Mouse (Mus musculus): ENCODE data around the gene Tnfrsf12a.
A peak's percentile ranks its signal among the peaks of the same experiment; 100 is the strongest.

Tnfrsf12a gene

GRCm38 (mm10) chr17:23680336-23680735 lies 3.1 kb upstream of the Tnfrsf12a start:
- no peak for DNase-seq

- DNase-seq: no peak
These were observed 2.0 kb upstream of the Tnfrsf12a start, which contains the start of gene Cldn6 for GRCm38 (mm10) chr17:23679127-23679835. TSS of gene Cldn6 (plus strand) at chr17:23679249.

- DNase-seq: peak; percentile 63 to 73
These were observed 716 bp downstream of the Tnfrsf12a start for GRCm38 (mm10) chr17:23676473-23677031.

GRCm38 (mm10) chr17:23675564-23676281 lies 1.5 kb downstream of the Tnfrsf12a start:
- peak; percentile 48 to 54 for DNase-seq

GRCm38 (mm10) chr17:23675127-23675526 lies 2.1 kb downstream of the Tnfrsf12a start:
- peak; percentile 58 to 62 for DNase-seq

GRCm38 (mm10) chr17:23674271-23674952 lies 2.9 kb downstream of the Tnfrsf12a start:
- DNase-seq: peak; percentile 44 to 54

- DNase-seq: peak; percentile 90 to 95
These were observed 3.7 kb downstream of the Tnfrsf12a start, which contains the start of the genes Hcfc1r1 and Thoc6 for GRCm38 (mm10) chr17:23673424-23674073. TSS of gene Hcfc1r1 (plus strand) at chr17:23673596. TSS of gene Thoc6 (minus strand) at chr17:23673882.

- no peak for DNase-seq
These were observed 4.5 kb downstream of the Tnfrsf12a start for GRCm38 (mm10) chr17:23672761-23673160.

GRCm38 (mm10) chr17:23671519-23671918 lies 5.7 kb downstream of the Tnfrsf12a start:
- DNase-seq: no peak

GRCm38 (mm10) chr17:23670516-23671074 lies 6.7 kb downstream of the Tnfrsf12a start:
- DNase-seq: no peak

- no peak for DNase-seq
These were observed 11.8 kb downstream of the Tnfrsf12a start for GRCm38 (mm10) chr17:23665511-23665910.

GRCm38 (mm10) chr17:23664556-23665021 lies 12.7 kb downstream of the Tnfrsf12a start:
- no peak for DNase-seq

- DNase-seq: no peak
These were observed 15.7 kb downstream of the Tnfrsf12a start for GRCm38 (mm10) chr17:23661526-23661925.

GRCm38 (mm10) chr17:23660876-23661200 lies 16.4 kb downstream of the Tnfrsf12a start:
- DNase-seq: no peak

GRCm38 (mm10) chr17:23660117-23660875 lies 17.0 kb downstream of the Tnfrsf12a start, which contains the start of gene Bicdl2:
TSS of gene Bicdl2 (plus strand) at chr17:23660506.
- DNase-seq: peak; percentile 56 to 66

GRCm38 (mm10) chr17:23658450-23658849 lies 18.8 kb downstream of the Tnfrsf12a start:
- no peak for DNase-seq

- DNase-seq: no peak
These were observed 22.9 kb downstream of the Tnfrsf12a start for GRCm38 (mm10) chr17:23654410-23654809.

- no peak for DNase-seq
These were observed 23.3 kb downstream of the Tnfrsf12a start for GRCm38 (mm10) chr17:23654001-23654400.

GRCm38 (mm10) chr17:23653324-23653723 lies 23.9 kb downstream of the Tnfrsf12a start:
- DNase-seq: no peak

GRCm38 (mm10) chr17:23651363-23651762 lies 25.9 kb downstream of the Tnfrsf12a start:
- no peak for DNase-seq

- DNase-seq: no peak
These were observed 31.4 kb downstream of the Tnfrsf12a start for GRCm38 (mm10) chr17:23645894-23646293.

All from cerebellum, postnatal 36 days (tissue).